Mouse (Mus musculus): ENCODE results near the gene Ip6k1. TPM values are rescaled to one million over a fixed set of nuclear protein-coding genes. Genes with fewer than 3 reads are reported as not detected.

Gene Ip6k1
- polyA plus RNA-seq, 1 experiment from 2014 or later: 52.0 TPM

DNA sequence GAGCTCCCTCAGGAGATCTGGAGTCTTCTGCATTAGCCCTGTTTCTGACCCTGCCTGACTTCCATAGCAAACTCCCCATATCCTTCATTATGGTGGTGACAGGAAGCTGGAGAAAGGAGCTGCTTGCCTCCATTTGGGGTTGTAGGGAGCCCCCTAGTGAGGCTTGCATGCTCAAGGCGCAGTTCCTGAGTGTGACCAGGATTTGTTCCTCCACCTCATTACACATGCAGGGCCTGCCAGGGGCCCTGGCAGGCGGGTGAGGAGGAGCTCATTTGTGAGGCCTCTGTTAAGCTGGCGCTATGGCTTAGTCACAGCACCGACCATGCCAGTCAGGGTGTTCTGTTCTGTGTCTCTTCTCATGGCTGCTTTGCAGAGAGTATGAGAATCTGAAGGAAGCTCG is 40.4 kb upstream of the Ip6k1 start:
- H3K27ac ChIP-seq (ENCODE audit: low read length): no peak overlapping the region
- 55% methylated on average over 5 of the region's 5 CpGs for WGBS
- H3K4me3 ChIP-seq (ENCODE audit: low read depth, low read length): no peak overlapping the region
- H3K36me3 ChIP-seq (ENCODE audit: insufficient read depth, low read length): no peaks in the 10 kb centered on the region
- ATAC-seq (peak; percentile 22; the same call in 1 of the 2 replicates), DNase-seq (ENCODE audit: low spot score) (peak; percentile 64)
- no peaks in the 10 kb centered on the region for H3K27me3 ChIP-seq (replicated peaks; ENCODE audit: insufficient read depth, low read length)
- H3K4me2 ChIP-seq (replicated peaks; ENCODE audit: low read depth, low read length): no peak overlapping the region
- H3K4me1 ChIP-seq (ENCODE audit: insufficient read depth, low read depth, low read length): no peaks in the 10 kb centered on the region
- no peaks in the 10 kb centered on the region for H3K9me3 ChIP-seq (ENCODE audit: low read length)
- no peak overlapping the region for H3K9ac ChIP-seq (replicated peaks; ENCODE audit: low read depth)
- TF ChIP-seq EP300 (IDR thresholded peaks at IDR 0.05): no peak
- TF ChIP-seq CTCF (IDR thresholded peaks at IDR 0.05): peak; percentile 70

DNA sequence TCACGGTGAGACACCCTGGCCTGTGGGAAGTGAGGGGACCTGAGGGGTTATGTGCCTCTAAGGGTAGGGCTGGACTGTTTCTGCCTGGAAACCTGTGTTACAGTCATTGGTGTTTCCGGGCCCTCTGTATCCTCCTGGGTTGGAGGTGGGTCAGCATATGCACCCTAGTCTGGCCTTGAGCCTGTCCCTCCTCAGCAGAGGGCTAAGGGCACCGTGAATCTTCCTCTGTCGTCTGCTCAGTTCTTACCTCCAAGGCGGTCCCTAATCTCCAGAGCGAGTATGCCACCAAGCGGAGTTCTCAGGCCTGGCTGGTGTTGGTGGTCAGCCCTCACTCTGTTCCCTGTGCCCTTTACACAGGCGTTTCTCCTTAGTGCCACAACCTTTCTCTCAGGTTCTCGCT is 39.4 kb upstream of the Ip6k1 start:
- Histone ChIP-seq H3K27me3 (replicated peaks; ENCODE audit: insufficient read depth, low read length) (no peaks in the 10 kb centered on the region), H3K4me2 (replicated peaks; ENCODE audit: low read depth, low read length) (no peak overlapping the region), H3K9ac (replicated peaks; ENCODE audit: low read depth) (no peak overlapping the region), H3K4me1 (ENCODE audit: insufficient read depth, low read depth, low read length) (no peaks in the 10 kb centered on the region), H3K27ac (ENCODE audit: low read length) (no peak overlapping the region), H3K36me3 (ENCODE audit: insufficient read depth, low read length) (no peaks in the 10 kb centered on the region), H3K9me3 (ENCODE audit: low read length) (no peaks in the 10 kb centered on the region), H3K4me3 (ENCODE audit: low read depth, low read length) (no peak overlapping the region)
- DNase-seq (ENCODE audit: low spot score) (no peak), ATAC-seq (no peak)
- TF ChIP-seq CTCF (IDR thresholded peaks at IDR 0.05): no peak
- TF ChIP-seq EP300 (IDR thresholded peaks at IDR 0.05): no peak
- 95% methylated on average over 9 of the region's 9 CpGs for WGBS

DNA sequence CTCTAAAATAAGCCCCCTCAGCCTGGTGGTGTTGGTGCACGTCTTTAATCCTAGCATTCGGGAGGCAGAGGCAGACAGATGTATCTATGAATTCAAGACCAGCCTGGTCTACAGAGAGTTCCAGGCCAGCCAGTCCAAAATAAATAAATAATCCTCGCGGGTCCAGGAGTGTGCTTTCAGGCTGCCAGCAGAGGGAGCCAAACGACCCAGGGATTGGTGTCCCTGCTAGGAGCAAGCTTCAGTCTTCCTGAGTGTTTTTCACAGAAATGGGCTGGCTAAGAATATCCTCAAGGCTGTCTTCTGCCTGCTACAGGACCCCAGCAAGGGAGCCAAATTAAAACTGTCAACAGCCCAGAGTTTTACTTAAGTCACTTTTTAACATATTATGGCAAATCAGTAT is 38.6 kb upstream of the Ip6k1 start:
- ATAC-seq: peak; percentile 84

DNA sequence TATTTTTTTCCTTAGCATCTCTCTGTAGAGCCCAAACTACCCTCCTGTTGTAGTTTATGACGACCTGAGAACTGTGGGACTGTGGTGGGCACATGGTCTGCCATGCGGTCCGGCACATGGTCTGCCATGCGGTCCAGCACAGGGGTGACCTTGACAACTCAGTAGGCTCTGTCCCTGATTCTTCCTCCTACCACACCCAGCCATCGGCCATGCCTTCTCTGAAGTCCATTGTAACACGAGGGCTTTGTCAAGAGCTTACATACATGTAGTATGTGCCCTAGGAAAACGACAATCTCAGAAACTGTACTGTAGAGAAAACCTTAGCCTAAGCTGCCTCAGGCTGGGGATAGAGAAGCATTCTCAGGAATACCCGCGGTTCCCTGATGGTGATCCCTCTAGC is 37.6 kb upstream of the Ip6k1 start:
- Histone ChIP-seq H3K9me3 (ENCODE audit: low read length) (no peaks in the 10 kb centered on the region), H3K4me3 (ENCODE audit: low read depth, low read length) (no peak overlapping the region), H3K9ac (replicated peaks; ENCODE audit: low read depth) (no peak overlapping the region), H3K4me1 (ENCODE audit: insufficient read depth, low read depth, low read length) (no peaks in the 10 kb centered on the region), H3K27me3 (replicated peaks; ENCODE audit: insufficient read depth, low read length) (no peaks in the 10 kb centered on the region), H3K36me3 (ENCODE audit: insufficient read depth, low read length) (no peaks in the 10 kb centered on the region), H3K27ac (ENCODE audit: low read length) (no peak overlapping the region), H3K4me2 (replicated peaks; ENCODE audit: low read depth, low read length) (no peak overlapping the region)
- WGBS: 91% methylated on average over 9 of the region's 9 CpGs
- no peak for TF ChIP-seq EP300 (IDR thresholded peaks at IDR 0.05)
- TF ChIP-seq CTCF (IDR thresholded peaks at IDR 0.05): no peak
- DNase-seq (ENCODE audit: low spot score) (no peak), ATAC-seq (no peak)

More for the DNA sequence above, 38.6 kb upstream of the Ip6k1 start:
- Histone ChIP-seq H3K9me3 (ENCODE audit: low read length) (no peaks in the 10 kb centered on the region), H3K4me1 (ENCODE audit: insufficient read depth, low read depth, low read length) (no peaks in the 10 kb centered on the region), H3K4me2 (replicated peaks; ENCODE audit: low read depth, low read length) (no peak overlapping the region), H3K4me3 (ENCODE audit: low read depth, low read length) (no peak overlapping the region), H3K9ac (replicated peaks; ENCODE audit: low read depth) (no peak overlapping the region), H3K36me3 (ENCODE audit: insufficient read depth, low read length) (no peaks in the 10 kb centered on the region), H3K27me3 (replicated peaks; ENCODE audit: insufficient read depth, low read length) (no peaks in the 10 kb centered on the region), H3K27ac (ENCODE audit: low read length) (no peak overlapping the region)
- TF ChIP-seq EP300 (IDR thresholded peaks at IDR 0.05): no peak
- TF ChIP-seq CTCF (IDR thresholded peaks at IDR 0.05): peak; percentile 96
- DNase-seq (ENCODE audit: low spot score): peak; percentile 93
- 13% methylated on average over 5 of the region's 5 CpGs for WGBS

DNA sequence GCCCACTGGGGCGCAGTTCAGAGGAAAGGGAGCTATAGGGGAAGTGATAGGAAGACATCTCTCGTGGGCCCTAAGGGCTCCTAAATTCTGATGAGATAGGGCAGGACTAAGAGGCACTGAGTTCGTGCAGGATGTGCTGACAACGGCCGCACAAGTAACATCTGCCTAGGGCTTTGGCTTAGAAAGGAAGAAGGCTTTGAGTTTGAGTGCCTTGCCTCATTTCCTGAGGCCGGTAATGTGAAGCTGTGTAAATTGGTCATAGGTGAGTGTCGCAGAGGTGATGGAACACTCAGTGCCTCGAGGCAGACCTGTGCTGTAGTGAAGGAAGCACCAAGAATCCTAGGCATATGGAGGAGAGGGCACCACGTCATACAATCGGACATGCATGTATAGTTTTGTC is 35.6 kb upstream of the Ip6k1 start:
- H3K27ac ChIP-seq (ENCODE audit: low read length): no peak overlapping the region
- ATAC-seq (no peak), DNase-seq (ENCODE audit: low spot score) (no peak)
- H3K4me1 ChIP-seq (ENCODE audit: insufficient read depth, low read depth, low read length): no peaks in the 10 kb centered on the region
- 74% methylated on average over 10 of the region's 10 CpGs for WGBS
- H3K36me3 ChIP-seq (ENCODE audit: insufficient read depth, low read length): no peaks in the 10 kb centered on the region
- TF ChIP-seq EP300 (IDR thresholded peaks at IDR 0.05): no peak
- no peaks in the 10 kb centered on the region for H3K9me3 ChIP-seq (ENCODE audit: low read length)
- H3K4me2 ChIP-seq (replicated peaks; ENCODE audit: low read depth, low read length): no peak overlapping the region
- no peaks in the 10 kb centered on the region for H3K27me3 ChIP-seq (replicated peaks; ENCODE audit: insufficient read depth, low read length)
- H3K4me3 ChIP-seq (ENCODE audit: low read depth, low read length): no peak overlapping the region
- H3K9ac ChIP-seq (replicated peaks; ENCODE audit: low read depth): no peak overlapping the region

DNA sequence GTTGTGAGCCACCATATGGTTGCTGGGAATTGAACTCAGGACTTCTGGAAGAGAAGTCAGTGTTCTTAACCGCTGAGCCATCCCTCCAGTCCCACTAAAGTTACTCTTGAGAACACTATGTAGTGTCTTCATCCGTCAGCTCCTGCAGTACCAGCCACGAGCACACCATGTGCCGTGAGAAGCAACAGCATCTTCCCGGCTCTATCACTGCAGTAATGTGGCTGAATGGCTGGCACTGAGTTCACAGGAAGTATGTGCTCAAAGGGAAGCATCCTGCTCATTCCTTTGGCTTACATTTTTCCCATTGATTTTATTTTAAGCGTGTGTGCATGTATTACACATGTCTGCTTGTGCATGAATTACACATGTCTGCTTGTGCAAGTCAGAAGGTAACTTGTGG is 34.9 kb upstream of the Ip6k1 start:
- Histone ChIP-seq H3K4me3 (ENCODE audit: low read depth, low read length) (no peak overlapping the region), H3K4me2 (replicated peaks; ENCODE audit: low read depth, low read length) (no peak overlapping the region), H3K27ac (ENCODE audit: low read length) (no peak overlapping the region), H3K4me1 (ENCODE audit: insufficient read depth, low read depth, low read length) (no peaks in the 10 kb centered on the region), H3K9me3 (ENCODE audit: low read length) (no peaks in the 10 kb centered on the region), H3K27me3 (replicated peaks; ENCODE audit: insufficient read depth, low read length) (no peaks in the 10 kb centered on the region), H3K9ac (replicated peaks; ENCODE audit: low read depth) (no peak overlapping the region), H3K36me3 (ENCODE audit: insufficient read depth, low read length) (no peaks in the 10 kb centered on the region)
- no peak for DNase-seq (ENCODE audit: low spot score)
- 63% methylated on average over 6 of the region's 6 CpGs for WGBS
- TF ChIP-seq EP300 (IDR thresholded peaks at IDR 0.05) (0 out of 2 replicates have a peak, but pooled peaks have one; percentile 30), CTCF (IDR thresholded peaks at IDR 0.05) (peak; percentile 13; the same call in 1 of the 2 replicates)
- ATAC-seq: peak; percentile 43; the same call in 1 of the 2 replicates

DNA sequence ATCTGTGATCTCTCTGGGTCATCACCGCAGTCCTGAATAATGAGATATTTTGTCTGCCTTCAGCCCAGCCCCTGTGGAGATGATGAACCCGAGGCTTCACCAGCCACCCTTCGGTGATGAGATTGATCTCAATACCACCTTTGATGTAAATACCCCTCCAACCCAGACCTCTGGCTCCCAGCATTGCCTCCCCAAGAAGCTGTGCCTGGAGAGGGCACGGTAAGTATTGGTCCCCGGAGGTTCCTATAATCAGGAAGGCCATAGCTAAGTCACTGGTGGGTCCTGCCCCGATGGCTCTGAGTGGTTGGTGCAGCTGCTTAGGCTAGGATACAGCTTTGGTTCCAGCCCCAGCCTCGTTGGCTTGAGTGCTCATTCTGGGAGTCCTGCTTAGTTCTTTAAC is 33.8 kb upstream of the Ip6k1 start:
- no peak for DNase-seq (ENCODE audit: low spot score)
- WGBS: 89% methylated on average over 7 of the region's 7 CpGs

More for the DNA sequence above, 33.8 kb upstream of the Ip6k1 start:
- Histone ChIP-seq H3K4me2 (replicated peaks; ENCODE audit: low read depth, low read length) (no peak overlapping the region), H3K27ac (ENCODE audit: low read length) (no peak overlapping the region), H3K4me1 (ENCODE audit: insufficient read depth, low read depth, low read length) (no peaks in the 10 kb centered on the region), H3K9ac (replicated peaks; ENCODE audit: low read depth) (no peak overlapping the region), H3K9me3 (ENCODE audit: low read length) (no peaks in the 10 kb centered on the region), H3K4me3 (ENCODE audit: low read depth, low read length) (no peak overlapping the region), H3K36me3 (ENCODE audit: insufficient read depth, low read length) (no peaks in the 10 kb centered on the region), H3K27me3 (replicated peaks; ENCODE audit: insufficient read depth, low read length) (no peaks in the 10 kb centered on the region)
- no peak for TF ChIP-seq EP300 (IDR thresholded peaks at IDR 0.05)
- no peak for ATAC-seq
